Mouse (Mus musculus): ENCODE results near the gene Gfy. TPM values are rescaled to one million over a fixed set of nuclear protein-coding genes. Genes with fewer than 3 reads are reported as not detected.
"Not testable (repeated sequence)": the region's sequence is repeated elsewhere in the genome, so short reads cannot be mapped to it uniquely, and the experiment has no call there.

Gfy gene
- polyA plus RNA-seq, 1 experiment: not detected

DNA sequence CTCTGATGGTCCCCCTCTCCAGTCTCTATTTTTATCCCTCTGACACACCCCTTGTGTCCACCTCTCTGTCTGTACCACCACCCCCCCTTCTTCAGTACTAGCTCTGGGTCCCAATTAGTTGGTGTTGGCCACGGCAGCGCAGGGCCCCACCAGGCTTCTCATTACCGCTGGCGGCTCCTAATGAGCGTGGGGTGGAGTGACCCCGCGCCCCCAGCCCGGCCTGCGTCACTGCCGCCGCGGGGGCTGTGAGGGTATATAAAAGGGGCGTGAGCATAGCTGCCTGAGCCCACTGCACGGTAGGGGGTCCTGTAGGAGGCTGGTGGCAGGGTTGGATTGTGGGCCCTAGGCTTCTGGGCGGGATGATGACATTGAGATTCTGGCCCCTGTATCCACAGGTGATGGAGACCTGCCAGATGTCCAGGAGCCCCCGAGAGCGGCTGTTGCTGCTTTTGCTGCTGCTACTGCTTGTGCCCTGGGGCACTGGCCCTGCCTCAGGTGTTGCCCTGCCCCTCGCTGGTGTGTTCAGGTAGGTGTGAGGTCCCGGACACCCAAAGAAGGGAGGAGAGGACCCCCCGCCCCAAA, 1.6 kb upstream of the Gfy start, which contains the start of gene Pth2:
Gene Pth2 (plus strand): TSS at position 100 of the 582 bp plus-strand sequence.
- DNase-seq (ENCODE audit: low read depth in 1 of 2, low spot score in 2 of 2): no peak
- WGBS: 36% methylated on average over 20 of the region's 20 CpGs
- peaks cover 5% of the 10 kb centered on the region for H3K4me1 ChIP-seq (ENCODE audit: control insufficient read depth, insufficient read depth, insufficient read length)
- no peak within 1 kb of the TSS for H3K27ac ChIP-seq (ENCODE audit: insufficient read depth, low read length)
- H3K36me3 ChIP-seq (ENCODE audit: control insufficient read depth, insufficient read depth, low read length): no peaks in the 10 kb centered on the region
- H3K27me3 ChIP-seq (ENCODE audit: control insufficient read depth, insufficient read depth, low read length): peaks cover 28% of the 10 kb centered on the region
- TF ChIP-seq POLR2A (IDR thresholded peaks at IDR 0.05; ENCODE audit: low read depth, low read length) (no peak), CTCF (IDR thresholded peaks at IDR 0.05; ENCODE audit: extremely low read depth, insufficient read depth, insufficient read length, insufficient replicate concordance) (no peak)
- no peak within 1 kb of the TSS for H3K4me3 ChIP-seq (ENCODE audit: extremely low read depth, insufficient read depth, insufficient read length)

DNA sequence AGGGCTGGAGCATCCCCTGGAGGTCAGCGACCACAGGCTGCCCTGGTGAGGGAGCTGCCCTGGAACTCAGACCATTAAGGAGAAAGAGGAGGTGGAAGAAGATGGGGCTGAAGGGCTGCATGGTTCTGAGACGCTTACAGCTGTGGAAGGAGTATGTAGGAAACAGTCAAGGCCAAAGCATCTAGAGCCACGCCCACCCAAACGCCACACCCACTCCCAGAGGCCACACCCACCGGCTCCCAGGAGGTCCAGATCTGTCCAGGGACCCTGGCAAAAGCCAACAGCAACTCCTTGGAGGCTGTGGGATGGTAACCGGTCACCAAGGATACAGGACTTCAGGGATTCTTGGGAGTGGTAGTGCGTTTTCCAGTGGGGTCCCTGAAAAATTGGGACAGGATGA, 819 bp downstream of the Gfy start:
- DNase-seq (ENCODE audit: low read depth in 1 of 2, low spot score in 2 of 2): no peak

GRCm38 (mm10) chr7:45176356-45176755, 3.0 kb downstream of the Gfy start:
- Histone ChIP-seq H3K27me3 (ENCODE audit: control insufficient read depth, insufficient read depth, low read length) (peaks cover 28% of the 10 kb centered on the region), H3K4me3 (ENCODE audit: extremely low read depth, insufficient read depth, insufficient read length) (no peak overlapping the region), H3K4me1 (ENCODE audit: control insufficient read depth, insufficient read depth, insufficient read length) (peaks cover 5% of the 10 kb centered on the region), H3K27ac (ENCODE audit: insufficient read depth, low read length) (no peak overlapping the region), H3K36me3 (ENCODE audit: control insufficient read depth, insufficient read depth, low read length) (no peaks in the 10 kb centered on the region)
- WGBS: 5% methylated on average over 31 of the region's 31 CpGs
- DNase-seq (ENCODE audit: low read depth in 1 of 2, low spot score in 2 of 2): no peak
- TF ChIP-seq CTCF (IDR thresholded peaks at IDR 0.05; ENCODE audit: extremely low read depth, insufficient read depth, insufficient read length, insufficient replicate concordance): no peak
- no peak for TF ChIP-seq POLR2A (IDR thresholded peaks at IDR 0.05; ENCODE audit: low read depth, low read length)

More for the DNA sequence above, 819 bp downstream of the Gfy start:
- no peak for TF ChIP-seq POLR2A (IDR thresholded peaks at IDR 0.05; ENCODE audit: low read depth, low read length)
- TF ChIP-seq CTCF (IDR thresholded peaks at IDR 0.05; ENCODE audit: extremely low read depth, insufficient read depth, insufficient read length, insufficient replicate concordance): no peak
- H3K4me1 ChIP-seq (ENCODE audit: control insufficient read depth, insufficient read depth, insufficient read length): peaks cover 10% of the 10 kb centered on the region
- H3K27ac ChIP-seq (ENCODE audit: insufficient read depth, low read length): no peak overlapping the region
- H3K36me3 ChIP-seq (ENCODE audit: control insufficient read depth, insufficient read depth, low read length): no peaks in the 10 kb centered on the region
- 28% methylated on average over 7 of the region's 7 CpGs for WGBS
- H3K4me3 ChIP-seq (ENCODE audit: extremely low read depth, insufficient read depth, insufficient read length): no peak overlapping the region
- peaks cover 36% of the 10 kb centered on the region for H3K27me3 ChIP-seq (ENCODE audit: control insufficient read depth, insufficient read depth, low read length)

DNA sequence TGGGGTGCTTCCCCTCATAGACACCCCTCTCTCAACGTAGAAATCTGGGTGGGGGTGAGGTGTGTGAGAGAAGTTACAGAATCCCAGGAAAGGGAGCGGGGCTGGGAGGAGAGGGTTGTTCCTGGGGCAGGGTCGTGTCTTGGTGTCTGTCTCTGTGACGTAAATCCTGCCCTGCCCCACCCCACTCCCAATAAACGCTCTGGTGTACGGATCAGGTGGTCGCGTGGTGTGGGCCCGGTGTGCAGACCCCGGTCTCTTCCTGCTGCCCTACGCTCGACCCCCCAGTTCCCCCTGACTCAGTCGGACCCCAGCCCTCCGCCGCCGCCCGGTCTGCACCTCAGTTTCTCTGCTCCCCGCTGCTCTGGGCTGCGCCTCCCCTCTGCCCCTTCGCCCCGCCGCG, 3.4 kb downstream of the Gfy start:
- 8% methylated on average over 23 of the region's 23 CpGs for WGBS
- no peak overlapping the region for H3K4me3 ChIP-seq (ENCODE audit: extremely low read depth, insufficient read depth, insufficient read length)
- TF ChIP-seq POLR2A (IDR thresholded peaks at IDR 0.05; ENCODE audit: low read depth, low read length) (no peak), CTCF (IDR thresholded peaks at IDR 0.05; ENCODE audit: extremely low read depth, insufficient read depth, insufficient read length, insufficient replicate concordance) (no peak)
- DNase-seq (ENCODE audit: low read depth in 1 of 2, low spot score in 2 of 2): no peak
- H3K27me3 ChIP-seq (ENCODE audit: control insufficient read depth, insufficient read depth, low read length): peaks cover 24% of the 10 kb centered on the region
- H3K36me3 ChIP-seq (ENCODE audit: control insufficient read depth, insufficient read depth, low read length): no peaks in the 10 kb centered on the region
- peaks cover 5% of the 10 kb centered on the region for H3K4me1 ChIP-seq (ENCODE audit: control insufficient read depth, insufficient read depth, insufficient read length)
- no peak overlapping the region for H3K27ac ChIP-seq (ENCODE audit: insufficient read depth, low read length)

GRCm38 (mm10) chr7:45175398-45175797, 4.0 kb downstream of the Gfy start:
- Histone ChIP-seq H3K36me3 (ENCODE audit: control insufficient read depth, insufficient read depth, low read length) (no peaks in the 10 kb centered on the region), H3K4me3 (ENCODE audit: extremely low read depth, insufficient read depth, insufficient read length) (no peak overlapping the region), H3K27me3 (ENCODE audit: control insufficient read depth, insufficient read depth, low read length) (peaks cover 22% of the 10 kb centered on the region), H3K4me1 (ENCODE audit: control insufficient read depth, insufficient read depth, insufficient read length) (peaks cover 5% of the 10 kb centered on the region), H3K27ac (ENCODE audit: insufficient read depth, low read length) (no peak overlapping the region)
- TF ChIP-seq CTCF (IDR thresholded peaks at IDR 0.05; ENCODE audit: extremely low read depth, insufficient read depth, insufficient read length, insufficient replicate concordance) (no peak), POLR2A (IDR thresholded peaks at IDR 0.05; ENCODE audit: low read depth, low read length) (no peak)
- WGBS: 2% methylated on average over 13 of the region's 13 CpGs
- DNase-seq (ENCODE audit: low read depth in 1 of 2, low spot score in 2 of 2): no peak

GRCm38 (mm10) chr7:45174567-45175280, 4.6 kb downstream of the Gfy start:
- Histone ChIP-seq H3K4me3 (ENCODE audit: extremely low read depth, insufficient read depth, insufficient read length) (no peak overlapping the region), H3K36me3 (ENCODE audit: control insufficient read depth, insufficient read depth, low read length) (no peaks in the 10 kb centered on the region), H3K27ac (ENCODE audit: insufficient read depth, low read length) (no peak overlapping the region), H3K4me1 (ENCODE audit: control insufficient read depth, insufficient read depth, insufficient read length) (peaks cover 5% of the 10 kb centered on the region), H3K27me3 (ENCODE audit: control insufficient read depth, insufficient read depth, low read length) (peaks cover 22% of the 10 kb centered on the region)
- DNase-seq (ENCODE audit: low read depth in 1 of 2, low spot score in 2 of 2): no peak
- 7% methylated on average over 29 of the region's 29 CpGs for WGBS
- TF ChIP-seq CTCF (IDR thresholded peaks at IDR 0.05; ENCODE audit: extremely low read depth, insufficient read depth, insufficient read length, insufficient replicate concordance) (no peak), POLR2A (IDR thresholded peaks at IDR 0.05; ENCODE audit: low read depth, low read length) (no peak)

DNA sequence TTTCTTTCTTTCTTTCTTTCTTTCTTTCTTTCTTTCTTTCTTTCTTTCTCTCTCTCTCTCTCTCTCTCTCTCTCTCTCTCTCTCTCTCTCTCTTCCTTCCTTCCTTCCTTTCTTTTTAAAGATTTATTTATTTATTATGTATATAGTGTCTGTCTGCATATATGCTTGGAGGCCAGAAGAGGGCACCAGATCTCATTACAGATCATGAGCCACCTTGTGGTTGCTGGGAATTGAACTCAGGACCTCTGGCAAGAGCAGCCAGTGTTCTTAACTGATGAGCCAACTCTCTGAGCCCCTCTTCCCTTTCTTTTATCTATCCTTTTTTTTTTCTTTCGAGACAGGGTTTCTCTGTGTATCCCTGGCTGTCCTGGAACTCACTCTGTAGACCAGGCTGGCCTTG, 5.6 kb downstream of the Gfy start:
- not testable (repeated sequence) for H3K27ac ChIP-seq (ENCODE audit: insufficient read depth, low read length); H3K4me1 ChIP-seq (ENCODE audit: control insufficient read depth, insufficient read depth, insufficient read length); H3K4me3 ChIP-seq (ENCODE audit: extremely low read depth, insufficient read depth, insufficient read length); H3K36me3 ChIP-seq (ENCODE audit: control insufficient read depth, insufficient read depth, low read length)
- 62% methylated on average over 1 of the region's 1 CpGs for WGBS
- peak; percentile 11; the same call in 1 of the 2 replicates for TF ChIP-seq CTCF (IDR thresholded peaks at IDR 0.05; ENCODE audit: extremely low read depth, insufficient read depth, insufficient read length, insufficient replicate concordance)
- peaks cover 26% of the 10 kb centered on the region for H3K27me3 ChIP-seq (ENCODE audit: control insufficient read depth, insufficient read depth, low read length)
- DNase-seq (ENCODE audit: low read depth in 1 of 2, low spot score in 2 of 2): peak in 1 of 2 experiments; percentile 34

All from spleen, adult 2 months (tissue).